Mouse (Mus musculus): Measurements from ENCODE around the gene B3galt4.

DNA sequence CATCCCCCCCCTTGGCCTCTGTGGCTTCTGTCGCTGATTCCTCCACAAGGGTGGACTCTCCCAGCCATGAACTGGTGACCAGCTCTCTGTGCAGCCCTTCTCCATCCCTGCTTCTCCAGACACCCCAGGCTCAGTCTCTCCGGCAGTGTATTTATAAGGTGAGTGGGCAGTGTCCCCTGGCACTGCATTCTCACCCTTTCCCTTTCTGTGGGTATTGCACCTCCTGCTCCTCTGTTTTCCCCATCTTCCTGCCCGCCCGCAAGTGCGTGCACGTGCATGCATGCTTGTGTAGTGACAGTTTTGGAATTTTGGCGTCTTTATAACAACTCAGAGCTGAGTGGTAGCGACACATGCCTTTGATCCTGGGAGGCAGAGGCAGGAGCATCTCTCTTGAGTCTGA lies 37.4 kb downstream of the B3galt4 start:
- TF ChIP-seq CTCF (IDR thresholded peaks at IDR 0.05; ENCODE audit: low read depth, low read length) (no peak), GATA1 (IDR thresholded peaks at IDR 0.05; ENCODE audit: borderline replicate concordance, low read length) (no peak), POLR2AphosphoS5 (IDR thresholded peaks at IDR 0.05; ENCODE audit: insufficient replicate concordance, low read depth, low read length) (no peak), GATA2 (IDR thresholded peaks at IDR 0.05; ENCODE audit: borderline replicate concordance, low read depth, low read length) (no peak), TAL1 (conservative IDR thresholded peaks at IDR 0.05; ENCODE audit: low read depth, low read length) (no peak)

All from G1E (cell line).